Mouse (Mus musculus) hindbrain, embryonic 11.5 days (tissue): ENCODE measurements around the gene Bri3. TPM values are rescaled to one million over a fixed set of nuclear protein-coding genes. Genes with fewer than 3 reads are reported as not detected.
"Not testable (repeated sequence)": the region's sequence is repeated elsewhere in the genome, so short reads cannot be mapped to it uniquely, and the experiment has no call there.

ENCODE experiments used
- ATAC-seq: fragments of 200-750 bp; cut with Nextera tagmentation; 2 replicates; pipeline ENCODE4 v1.8.0; 2017; ENCODE audit warnings: mild to moderate bottlenecking, moderate TSS enrichment, moderate library complexity; ENCODE audit not compliant: low FRiP score
- DNase-seq: peaks from one replicate; pipeline ENCODE4 v3.0.0-alpha.2; 2015; ENCODE audit warnings: low spot score
- H3K27ac ChIP-seq: fragments of 300-500 bp; sonication (generic); 2 replicates; pipeline ENCODE4 v1.5.1; 2014; ENCODE audit warnings: mild to moderate bottlenecking, low read depth, low read length
- H3K27me3 ChIP-seq: fragments of 300-500 bp; sonication (generic); 2 replicates; pipeline ENCODE4 v1.6.1; 2014; ENCODE audit warnings: mild to moderate bottlenecking, low read length, moderate library complexity, mixed read lengths; ENCODE audit not compliant: control insufficient read depth, insufficient read depth
- H3K36me3 ChIP-seq: fragments of 300-500 bp; sonication (generic); 2 replicates; pipeline ENCODE4 v1.6.1; 2014; ENCODE audit warnings: mild to moderate bottlenecking, low read length, moderate library complexity, mixed read lengths; ENCODE audit not compliant: control insufficient read depth, insufficient read depth
- H3K4me1 ChIP-seq: fragments of 300-500 bp; sonication (generic); replicated peaks from 2 replicates; pipeline ENCODE4 v1.6.1; 2014; ENCODE audit warnings: low read length, mixed read lengths; ENCODE audit not compliant: control insufficient read depth, insufficient read depth
- H3K4me2 ChIP-seq: fragments of 300-500 bp; sonication (generic); replicated peaks from 2 replicates; pipeline ENCODE4 v1.6.1; 2014; ENCODE audit warnings: mild to moderate bottlenecking, low read depth, low read length
- H3K4me3 ChIP-seq: fragments of 300-500 bp; sonication (generic); 2 replicates; pipeline ENCODE4 v1.5.1; 2014; ENCODE audit warnings: low read depth, low read length
- H3K9ac ChIP-seq: fragments of 300-500 bp; sonication (generic); 2 replicates; pipeline ENCODE4 v1.6.1; 2014; ENCODE audit warnings: low read depth, low read length
- H3K9me3 ChIP-seq: fragments of 300-500 bp; sonication (generic); 2 replicates; pipeline ENCODE4 v1.6.1; 2016; ENCODE audit warnings: low read length; ENCODE audit not compliant: control insufficient read depth
- WGBS: fragments of 180-500 bp; shearing (Covaris S2); extraction: QIAGEN DNeasy Blood & Tissue Kit; methylation state at CpG from one replicate; pipeline ENCODE4 v1.1.7; 2014; 5-methylcytosine and 5-hydroxymethylcytosine counted together
- polyA plus RNA-seq: library from polyadenylated mRNA; unstranded; fragments of >200 nt; fragmentation: Nextera tagmentation; extraction: Ambion mirVana; gene quantifications from 2 replicates; pipeline ENCODE4 v1.2.1, GENCODE M21; 2014

Gene Bri3
- polyA plus RNA-seq, 1 experiment from 2014 or later = 126 TPM

GRCm38 (mm10) chr5:144357881-144358591 lies 113.8 kb downstream of the Bri3 start, which contains the start of gene Baiap2l1:
Gene Baiap2l1, minus strand, starts transcription at chr5:144358112.
- Histone ChIP-seq H3K4me2 (peak within 1 kb of the TSS; percentile 69), H3K4me1 (0 out of 2 replicates have a peak, but pooled peaks cover 5% of the 10 kb centered on the region), H3K27me3 (peaks cover 15% of the 10 kb centered on the region), H3K4me3 (peak within 1 kb of the TSS; percentile 53), H3K9me3 (no peaks in the 10 kb centered on the region), H3K36me3 (no peaks in the 10 kb centered on the region), H3K9ac (0 out of 2 replicates have a peak within 1 kb of the TSS, but pooled peaks have one; percentile 19), H3K27ac (no peak within 1 kb of the TSS)
- ATAC-seq (peak; percentile 96), DNase-seq (peak; percentile 87)
- WGBS = 0% methylated on average over 53 of the region's 60 CpGs

- no peak for ATAC-seq
- no peak overlapping the region for H3K27ac ChIP-seq
- WGBS = 7% methylated on average over 10 of the region's 10 CpGs
Measured at GRCm38 (mm10) chr5:144358592-144358917, 114.3 kb downstream of the Bri3 start.

GRCm38 (mm10) chr5:144359886-144360285 lies 115.6 kb downstream of the Bri3 start:
- WGBS = 88% methylated on average over 6 of the region's 6 CpGs
- no peaks in the 10 kb centered on the region for H3K9me3 ChIP-seq
- ATAC-seq = no peak

More at GRCm38 (mm10) chr5:144358592-144358917, 114.3 kb downstream of the Bri3 start:
- H3K4me3 ChIP-seq = peak overlapping the region; percentile 53
- H3K9me3 ChIP-seq = no peaks in the 10 kb centered on the region
- H3K27me3 ChIP-seq = peaks cover 15% of the 10 kb centered on the region
- no peaks in the 10 kb centered on the region for H3K36me3 ChIP-seq
- H3K4me1 ChIP-seq = 0 out of 2 replicates have a peak, but pooled peaks cover 5% of the 10 kb centered on the region
- peak overlapping the region; percentile 69 for H3K4me2 ChIP-seq
- no peak for DNase-seq
- H3K9ac ChIP-seq = no peak overlapping the region

GRCm38 (mm10) chr5:144360346-144360745 lies 116.1 kb downstream of the Bri3 start:
- ATAC-seq (no peak), DNase-seq (no peak)
- H3K27me3 ChIP-seq = peaks cover 15% of the 10 kb centered on the region
- H3K36me3 ChIP-seq = no peaks in the 10 kb centered on the region
- H3K4me3 ChIP-seq = no peak overlapping the region
- no peaks in the 10 kb centered on the region for H3K9me3 ChIP-seq
- WGBS = 68% methylated on average over 6 of the region's 6 CpGs
- no peak overlapping the region for H3K4me2 ChIP-seq
- 0 out of 2 replicates have a peak, but pooled peaks cover 5% of the 10 kb centered on the region for H3K4me1 ChIP-seq
- no peak overlapping the region for H3K27ac ChIP-seq
- H3K9ac ChIP-seq = no peak overlapping the region

More at GRCm38 (mm10) chr5:144359886-144360285, 115.6 kb downstream of the Bri3 start:
- Histone ChIP-seq H3K4me1 (0 out of 2 replicates have a peak, but pooled peaks cover 5% of the 10 kb centered on the region), H3K36me3 (no peaks in the 10 kb centered on the region), H3K9ac (no peak overlapping the region), H3K27me3 (peaks cover 15% of the 10 kb centered on the region), H3K27ac (no peak overlapping the region), H3K4me3 (no peak overlapping the region), H3K4me2 (no peak overlapping the region)
- no peak for DNase-seq

GRCm38 (mm10) chr5:144364680-144365357 lies 120.6 kb downstream of the Bri3 start:
- Histone ChIP-seq H3K4me2 (no peak overlapping the region), H3K4me3 (no peak overlapping the region), H3K36me3 (no peaks in the 10 kb centered on the region), H3K4me1 (no peaks in the 10 kb centered on the region), H3K27me3 (no peaks in the 10 kb centered on the region), H3K27ac (no peak overlapping the region), H3K9me3 (no peaks in the 10 kb centered on the region), H3K9ac (no peak overlapping the region)
- DNase-seq = no peak
- WGBS = 94% methylated on average over 11 of the region's 11 CpGs
- ATAC-seq = no peak

- H3K9me3 ChIP-seq, H3K36me3 ChIP-seq, DNase-seq, H3K27me3 ChIP-seq, H3K4me3 ChIP-seq, H3K4me1 ChIP-seq, H3K27ac ChIP-seq, ATAC-seq, H3K9ac ChIP-seq, H3K4me2 ChIP-seq: not testable (repeated sequence)
- 80% methylated on average over 6 of the region's 6 CpGs for WGBS
Measured at GRCm38 (mm10) chr5:144366551-144366950, 122.3 kb downstream of the Bri3 start.

GRCm38 (mm10) chr5:144368661-144369205 lies 124.5 kb downstream of the Bri3 start:
- H3K36me3 ChIP-seq = no peaks in the 10 kb centered on the region
- no peak overlapping the region for H3K4me3 ChIP-seq
- H3K9me3 ChIP-seq = no peaks in the 10 kb centered on the region
- no peak overlapping the region for H3K4me2 ChIP-seq
- no peak overlapping the region for H3K27ac ChIP-seq
- WGBS = 91% methylated on average over 9 of the region's 9 CpGs
- DNase-seq (no peak), ATAC-seq (no peak)
- no peaks in the 10 kb centered on the region for H3K4me1 ChIP-seq
- no peak overlapping the region for H3K9ac ChIP-seq
- H3K27me3 ChIP-seq = no peaks in the 10 kb centered on the region

- Histone ChIP-seq H3K4me2 (no peak overlapping the region), H3K9me3 (no peaks in the 10 kb centered on the region), H3K36me3 (no peaks in the 10 kb centered on the region), H3K4me1 (no peaks in the 10 kb centered on the region), H3K27me3 (no peaks in the 10 kb centered on the region), H3K9ac (no peak overlapping the region), H3K4me3 (no peak overlapping the region), H3K27ac (no peak overlapping the region)
- DNase-seq (no peak), ATAC-seq (no peak)
- 2% methylated on average over 6 of the region's 6 CpGs for WGBS
Measured at GRCm38 (mm10) chr5:144370986-144371385, 126.7 kb downstream of the Bri3 start.
